Mouse (Mus musculus): ENCODE results near the gene Olfr1286.

The Olfr1286 gene

DNA sequence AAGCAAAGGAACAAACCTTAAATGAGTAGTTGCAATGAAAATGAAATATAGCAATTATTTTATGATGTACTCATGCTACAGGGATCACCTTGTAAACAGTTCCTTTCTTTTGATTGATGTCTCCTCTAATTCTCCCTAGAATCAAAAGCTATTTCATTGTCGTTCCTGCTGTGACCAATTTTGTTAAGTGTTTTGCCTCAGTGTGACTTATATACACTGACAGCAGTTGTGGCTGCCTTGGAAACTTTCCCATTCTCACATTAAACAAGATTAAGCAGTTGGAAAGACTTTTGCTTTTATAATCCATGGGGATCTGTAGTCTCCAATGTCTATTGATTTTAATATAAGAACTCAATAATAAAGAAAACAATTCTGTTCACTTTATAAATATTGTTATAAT, at the start of gene Olfr1286:
Olfr1286 (minus strand) TSS at position 185 of the 400 bp plus-strand sequence.
- no peak for DNase-seq (ENCODE audit: low read depth)

DNA sequence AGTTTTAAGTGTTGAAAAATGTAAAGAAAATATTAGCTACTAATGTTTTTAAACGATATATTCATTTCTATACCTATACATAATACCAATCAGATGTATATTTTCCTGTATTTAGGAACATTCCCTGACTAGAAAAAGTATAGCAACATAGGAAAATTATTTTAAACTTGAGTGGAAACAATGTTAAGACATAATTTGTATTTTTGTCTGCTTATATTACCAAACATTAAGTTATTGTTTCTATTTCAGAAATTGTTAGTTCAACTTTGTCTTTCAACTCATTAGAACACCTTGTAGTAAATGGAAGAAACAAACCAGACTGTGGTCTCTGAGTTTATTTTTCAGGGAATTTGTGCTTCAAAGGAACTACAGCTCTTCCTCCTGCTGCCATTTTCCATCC, 25.9 kb upstream of the Olfr1286 start, which contains the start of gene Olfr1287:
Olfr1287 (plus strand) TSS at position 301 of the 400 bp plus-strand sequence.
- DNase-seq (ENCODE audit: low read depth) = no peak

GRCm38 (mm10) chr2:111375222-111375621, 47.7 kb downstream of the Olfr1286 start, which contains the start of gene Olfr1284:
Olfr1284 (plus strand) TSS chr2:111375522.
- no peak for DNase-seq (ENCODE audit: low read depth)
